Mouse (Mus musculus): ENCODE results near the gene Gm5134. TPM values are rescaled to one million over a fixed set of nuclear protein-coding genes. Genes with fewer than 3 reads are reported as not detected.

Gm5134 gene
- total RNA-seq, 2 experiments from 2014 or later = not detected

DNA sequence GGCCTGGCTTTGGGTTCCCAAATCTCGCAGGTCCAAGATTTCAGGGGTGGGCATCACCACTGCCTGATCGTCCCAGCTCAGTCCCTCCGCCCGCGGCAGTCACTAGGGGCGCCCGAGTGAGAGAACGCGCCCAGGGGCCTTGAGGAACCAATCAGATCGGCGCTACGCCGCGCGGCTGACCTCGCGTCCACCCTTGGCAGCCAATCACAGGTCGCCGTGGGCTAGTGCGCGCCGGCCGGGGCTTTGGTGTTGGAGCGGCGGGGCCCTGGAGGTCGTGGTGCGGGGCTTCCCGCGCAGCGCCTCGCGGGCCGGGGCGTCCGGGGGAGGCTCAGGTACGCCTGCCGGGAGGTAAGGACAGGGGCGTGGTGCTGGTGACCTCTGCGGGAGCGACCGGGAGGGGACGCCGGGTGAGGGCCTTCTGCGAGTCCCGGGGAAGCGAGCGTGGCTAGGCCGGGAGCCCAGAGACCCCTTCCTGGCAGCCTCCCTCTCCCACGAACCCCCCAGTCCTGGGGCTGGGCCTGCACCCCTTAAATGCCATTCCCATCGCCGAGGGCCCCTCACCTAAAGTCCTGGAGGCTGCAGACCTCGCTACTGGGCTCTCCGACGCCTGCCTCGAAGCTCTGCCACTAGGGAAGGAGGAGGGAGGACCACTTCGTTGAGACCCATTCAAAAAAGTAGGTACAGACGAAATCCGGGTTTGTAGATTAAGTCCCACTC is 78.2 kb downstream of the Gm5134 start, which contains the start of gene Zfp280b:
TSS of gene Zfp280b (plus strand) at position 249 of the 717 bp plus-strand sequence.
- DNase-seq (ENCODE audit: low spot score) = peak; percentile 95

DNA sequence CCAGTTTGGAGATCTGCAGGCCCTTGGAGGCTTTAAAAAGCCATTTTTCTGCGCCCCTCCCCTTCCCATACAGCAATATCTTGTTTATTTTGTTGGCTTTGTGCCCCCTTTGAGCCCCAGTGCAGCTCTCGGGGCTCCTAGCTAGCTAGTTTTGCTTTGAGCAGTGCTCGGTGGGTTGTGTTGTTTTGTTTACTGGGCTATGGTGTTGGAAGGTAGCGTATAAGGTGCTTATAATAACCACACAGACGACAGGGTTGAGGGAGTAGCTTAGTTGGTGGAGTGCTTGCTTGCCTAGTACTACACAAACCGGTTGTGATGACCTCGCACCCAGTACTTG is 78.8 kb downstream of the Gm5134 start:
- DNase-seq (ENCODE audit: low spot score) = no peak

DNA sequence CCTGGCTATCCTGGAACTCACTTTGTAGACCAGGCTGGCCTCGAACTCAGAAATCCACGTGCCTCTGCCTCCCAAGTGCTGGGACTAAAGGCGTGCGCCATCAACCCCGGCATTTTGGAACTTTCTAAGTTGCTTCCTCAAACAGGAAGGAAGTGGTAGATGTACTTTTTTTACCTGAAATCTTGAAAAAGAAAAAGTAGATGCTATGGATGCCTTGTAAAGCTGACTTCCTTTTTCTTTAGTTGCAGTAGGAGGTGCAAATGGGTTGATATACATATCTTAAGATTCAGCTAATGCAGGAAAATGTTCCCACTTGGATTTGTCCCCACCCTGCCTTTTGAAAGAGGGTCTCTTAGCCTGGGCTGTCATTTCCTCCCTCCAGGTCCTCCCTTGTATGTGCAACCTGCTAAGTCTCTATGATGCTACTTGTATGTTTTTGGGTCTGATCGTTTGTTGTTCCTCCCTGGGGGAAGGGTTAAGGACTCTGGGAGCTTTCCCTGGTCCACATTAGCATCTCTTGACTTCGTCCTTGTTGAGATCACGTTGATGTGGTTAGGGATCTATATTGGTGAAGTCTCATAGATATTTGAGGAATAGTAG is 79.8 kb downstream of the Gm5134 start:
- DNase-seq (ENCODE audit: low spot score) = no peak

DNA sequence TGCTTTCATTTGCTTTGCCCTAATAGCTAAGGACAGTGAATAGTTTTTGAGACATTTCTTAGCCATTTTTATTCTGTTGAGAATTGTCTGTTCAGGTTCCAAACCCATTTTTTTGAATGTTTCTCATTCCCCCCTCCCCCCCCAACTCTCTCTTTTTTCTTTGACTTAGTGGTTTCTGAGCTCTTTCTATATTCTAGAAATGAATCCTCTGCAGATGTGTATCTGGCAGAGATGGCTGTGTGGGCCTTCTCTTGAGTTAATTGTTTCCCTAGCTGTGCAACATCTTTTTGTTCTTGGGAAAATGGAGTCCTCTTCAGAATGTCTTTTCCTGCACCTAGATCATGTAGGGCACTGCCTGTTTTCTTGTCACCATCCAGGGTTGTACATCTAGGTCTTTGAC is 81.0 kb downstream of the Gm5134 start:
- no peak for DNase-seq (ENCODE audit: low spot score)

DNA sequence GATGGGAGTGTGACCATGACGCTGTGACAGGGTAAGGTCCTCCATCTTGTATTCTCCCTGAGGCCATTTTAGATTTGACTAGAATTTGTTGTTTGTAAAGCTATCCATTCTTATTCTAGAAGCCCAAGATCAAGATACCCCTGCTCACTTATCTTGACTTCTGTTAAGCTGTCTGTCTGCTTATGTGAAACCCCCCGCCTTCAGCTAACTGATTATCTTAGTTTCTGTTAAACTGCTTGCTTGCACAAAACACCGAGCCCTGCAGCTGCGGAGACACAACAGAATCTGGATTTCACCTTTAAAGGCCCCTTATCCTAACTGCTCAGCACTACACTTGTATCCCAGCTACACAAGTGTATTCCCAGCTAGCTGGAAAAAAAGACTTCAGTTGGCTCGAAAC is 82.6 kb downstream of the Gm5134 start:
- no peak for DNase-seq (ENCODE audit: low spot score)

DNA sequence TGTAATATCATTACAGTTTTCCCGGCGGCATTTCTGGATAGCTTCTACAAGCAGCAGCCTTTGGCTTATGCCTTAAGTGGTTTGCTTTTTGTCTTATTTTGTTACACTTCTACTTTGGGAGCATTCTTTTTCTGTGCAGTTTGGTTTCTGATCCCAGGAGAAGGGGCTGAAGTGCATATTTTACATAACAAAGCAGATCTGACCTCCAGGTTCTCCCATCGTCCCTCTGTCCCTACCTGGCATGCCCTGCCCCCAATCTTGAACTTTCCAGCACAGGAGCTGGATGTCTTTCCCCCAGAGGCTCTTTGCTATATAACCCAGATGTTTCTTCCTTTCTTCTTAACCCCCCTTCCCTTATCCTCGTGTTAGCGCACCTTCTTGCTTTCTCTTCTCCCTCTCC is 91.0 kb downstream of the Gm5134 start:
- DNase-seq (ENCODE audit: low spot score) = no peak

DNA sequence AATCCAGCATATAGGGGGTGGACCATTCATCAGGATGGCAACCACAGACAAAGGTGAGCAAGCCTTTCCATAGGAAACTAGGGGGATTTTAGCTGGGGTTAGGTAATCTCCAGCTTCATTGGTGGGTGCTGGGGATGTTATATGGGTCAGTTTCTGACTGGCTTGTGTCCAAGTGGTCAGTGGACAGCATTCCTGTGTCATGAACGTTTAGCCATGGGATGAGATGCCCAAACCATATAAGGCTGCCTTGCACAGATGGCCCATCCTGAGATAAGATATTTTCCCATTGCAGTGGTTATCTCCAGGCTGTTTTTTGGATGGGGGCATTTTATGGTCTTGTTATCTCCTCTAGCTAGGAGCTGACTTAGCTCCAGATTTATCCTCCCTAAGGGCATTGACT is 92.4 kb downstream of the Gm5134 start:
- no peak for DNase-seq (ENCODE audit: low spot score)

DNA sequence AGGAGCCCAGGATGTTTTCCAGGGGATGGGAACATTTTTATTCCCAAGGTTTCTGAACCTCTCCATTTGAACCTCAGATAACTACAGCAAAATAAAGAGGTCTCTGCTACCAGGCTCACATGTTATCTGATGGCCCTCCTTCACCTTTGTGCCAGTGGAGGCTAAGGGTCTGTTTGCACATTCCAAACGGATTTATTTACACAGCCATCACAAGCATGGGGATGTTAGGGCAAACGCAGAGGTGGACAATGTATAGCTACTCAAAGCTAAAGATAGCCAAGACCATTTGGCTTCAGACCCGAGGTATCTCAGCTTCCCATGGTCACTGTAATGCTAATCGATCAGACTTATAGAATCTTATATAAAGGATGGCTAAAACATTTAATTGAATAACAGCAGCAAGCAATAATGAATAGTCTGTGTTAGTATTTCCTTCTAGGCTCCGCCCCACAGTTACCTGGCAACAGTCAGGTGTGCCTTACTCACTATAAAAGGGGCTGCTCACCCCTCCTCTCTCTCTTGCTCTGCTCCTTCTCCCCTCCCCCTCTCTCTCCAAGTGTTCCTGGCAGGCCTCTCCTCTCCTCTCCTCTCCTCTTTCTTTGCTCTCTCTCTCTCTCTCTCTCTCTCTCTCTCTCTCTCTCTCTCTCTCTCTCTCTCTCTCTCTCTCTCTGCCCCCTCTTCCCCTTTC is 93.0 kb downstream of the Gm5134 start:
- DNase-seq (ENCODE audit: low spot score) = no peak

DNA sequence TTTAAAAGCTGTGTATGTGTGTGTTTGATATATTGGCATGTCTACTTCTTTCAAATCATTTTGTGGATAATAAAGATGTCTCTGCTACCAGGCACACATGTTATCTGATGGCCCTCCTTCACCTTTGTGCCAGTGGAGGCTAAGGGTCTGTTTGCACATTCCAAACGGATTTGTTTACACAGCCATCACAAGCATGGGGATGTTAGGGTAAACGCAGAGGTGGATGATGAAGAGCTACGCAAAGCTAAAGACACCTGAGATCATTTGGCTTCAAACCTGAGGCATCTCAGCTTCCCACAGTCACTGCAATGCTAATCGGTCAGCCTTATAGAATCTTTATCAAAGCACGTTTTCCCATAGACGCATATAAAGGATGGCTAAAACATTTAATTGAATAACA is 94.7 kb downstream of the Gm5134 start:
- DNase-seq (ENCODE audit: low spot score) = no peak

DNA sequence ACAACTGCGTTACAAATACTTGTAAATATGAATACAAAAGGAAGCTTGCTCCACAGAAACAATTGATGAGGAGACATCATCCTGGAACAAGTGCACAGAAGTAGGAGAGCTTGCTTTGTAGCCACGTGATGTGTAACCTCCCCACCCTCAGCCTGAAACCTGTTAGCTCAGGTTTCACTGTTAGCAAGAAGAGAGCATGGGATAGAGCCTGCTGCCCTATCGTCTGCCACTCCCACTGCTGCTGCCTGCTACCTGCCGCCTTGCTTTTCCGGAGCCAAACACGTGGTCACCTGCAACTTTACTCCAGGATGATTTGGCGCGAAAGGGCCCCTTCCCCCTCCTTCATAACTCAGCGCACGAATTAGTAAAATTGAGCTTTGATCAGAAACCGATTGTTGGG is 97.5 kb downstream of the Gm5134 start:
- DNase-seq (ENCODE audit: low spot score) = no peak

Small RNA genes within 50 kb of the gene (microRNA-seq; reads per million reads assigned to microRNA genes)
- gene Mir6409 = not detected

Other genes starting within 250 kb of the Gm5134 start
- gene Cabin1, start 190.2 kb upstream of the Gm5134 start, total RNA-seq (2021) = 1 to 10 TPM; 7.7 to 8.0 TPM
- 10 to 100 TPM; 30.6 to 38.3 TPM for gene Ddt, start 181.1 kb upstream of the Gm5134 start, total RNA-seq (2021)
- gene Gm20441, start 173.6 kb upstream of the Gm5134 start, total RNA-seq (2021) = not detected
- gene Gstt3, start 173.1 kb upstream of the Gm5134 start, total RNA-seq (2021) = 1 to 10 TPM; 1.8 to 2.5 TPM
- gene Gstt1, start 155.9 kb upstream of the Gm5134 start, total RNA-seq (2021) = 1 to 10 TPM; 6.0 to 8.0 TPM
- not detected for gene Gstt4, start 132.0 kb upstream of the Gm5134 start, total RNA-seq (2021)
- gene Gstt2, start 117.1 kb upstream of the Gm5134 start, total RNA-seq (2021) = 1 to 10 TPM; 2.6 to 3.4 TPM
- 100 to 1,000 TPM; 150 to 158 TPM for gene Mif, start 94.3 kb upstream of the Gm5134 start, total RNA-seq (2021)
- gene Derl3, start 61.1 kb upstream of the Gm5134 start, total RNA-seq (2021) = under 1 TPM in 1 of 2 experiments, not detected in 1; 0.38 TPM
- gene Smarcb1, start 32.9 kb upstream of the Gm5134 start, total RNA-seq (2021) = 10 to 100 TPM; 14.2 to 16.6 TPM
- gene Chchd10, start 21.4 kb upstream of the Gm5134 start, total RNA-seq (2021) = 1,000 to 10,000 TPM; 1,419 to 1,763 TPM
- 1 to 10 TPM; 1.8 to 2.6 TPM for gene Mmp11, start 18.0 kb upstream of the Gm5134 start, total RNA-seq (2021)
- gene Gm867, start 13.8 kb upstream of the Gm5134 start, total RNA-seq (2021) = not detected
- gene Vpreb3, start 11.5 kb upstream of the Gm5134 start, total RNA-seq (2021) = not detected
- 1 to 10 TPM; 8.0 to 10.0 TPM for gene Zfp280b, start 78.1 kb downstream of the Gm5134 start, total RNA-seq (2021)
- gene Slc5a4b, start 156.4 kb downstream of the Gm5134 start, total RNA-seq (2021) = not detected
- gene Slc5a4a, start 192.9 kb downstream of the Gm5134 start, total RNA-seq (2021) = not detected